Mouse (Mus musculus) lung, embryonic 16.5 days (tissue): ENCODE data around the gene Pnrc1. TPM values are rescaled to one million over a fixed set of nuclear protein-coding genes. Genes with fewer than 3 reads are reported as not detected.
"Not testable (repeated sequence)": the region's sequence is repeated elsewhere in the genome, so short reads cannot be mapped to it uniquely, and the experiment has no call there.

Source experiments
- ATAC-seq: fragments of 200-750 bp; cut with Nextera tagmentation; 2 replicates; pipeline ENCODE4 v1.8.0; 2017; ENCODE audit warnings: low read depth, mild to moderate bottlenecking, moderate library complexity
- H3K27ac ChIP-seq: fragments of 300-500 bp; sonication (generic); 2 replicates; pipeline ENCODE4 v1.5.1; 2014; ENCODE audit warnings: mild to moderate bottlenecking, control low read depth, low read length
- H3K27me3 ChIP-seq: fragments of 300-500 bp; sonication (generic); 2 replicates; pipeline ENCODE4 v1.6.1; 2014; ENCODE audit warnings: low read depth, low read length, mixed read lengths; ENCODE audit not compliant: control insufficient read depth, insufficient read depth
- H3K36me3 ChIP-seq: fragments of 300-500 bp; sonication (generic); 2 replicates; pipeline ENCODE4 v1.6.1; 2014; ENCODE audit warnings: low read length; ENCODE audit not compliant: control insufficient read depth, insufficient read depth
- H3K4me1 ChIP-seq: fragments of 300-500 bp; sonication (generic); replicated peaks from 2 replicates; pipeline ENCODE4 v1.6.1; 2014; ENCODE audit warnings: low read length, mixed read lengths; ENCODE audit not compliant: control insufficient read depth, insufficient read depth
- H3K4me2 ChIP-seq: fragments of 300-500 bp; sonication (generic); 2 replicates; pipeline ENCODE4 v1.6.1; 2014; ENCODE audit warnings: low read depth, low read length, control low read depth
- H3K4me3 ChIP-seq: fragments of 300-500 bp; sonication (generic); 2 replicates; pipeline ENCODE4 v1.5.1; 2014; ENCODE audit warnings: mild to moderate bottlenecking, low read length, control low read depth
- H3K9ac ChIP-seq: fragments of 300-500 bp; sonication (generic); 2 replicates; pipeline ENCODE4 v1.6.1; 2014; ENCODE audit warnings: low read length, control low read depth
- H3K9me3 ChIP-seq: fragments of 300-500 bp; sonication (generic); 2 replicates; pipeline ENCODE4 v1.6.1; 2016; ENCODE audit warnings: low read length; ENCODE audit not compliant: control insufficient read depth
- WGBS: fragments of 180-500 bp; shearing (Covaris S2); extraction: QIAGEN DNeasy Blood & Tissue Kit; methylation state at CpG from one replicate; pipeline ENCODE4 v1.1.7; 2014; 5-methylcytosine and 5-hydroxymethylcytosine counted together
- polyA plus RNA-seq: library from polyadenylated mRNA; unstranded; fragments of >200 nt; fragmentation: Nextera tagmentation; extraction: Ambion mirVana; gene quantifications from 2 replicates; pipeline ENCODE4 v1.2.1, GENCODE M21; 2015

Pnrc1 gene
- polyA plus RNA-seq = 108 and 118 TPM in 2 replicates

DNA sequence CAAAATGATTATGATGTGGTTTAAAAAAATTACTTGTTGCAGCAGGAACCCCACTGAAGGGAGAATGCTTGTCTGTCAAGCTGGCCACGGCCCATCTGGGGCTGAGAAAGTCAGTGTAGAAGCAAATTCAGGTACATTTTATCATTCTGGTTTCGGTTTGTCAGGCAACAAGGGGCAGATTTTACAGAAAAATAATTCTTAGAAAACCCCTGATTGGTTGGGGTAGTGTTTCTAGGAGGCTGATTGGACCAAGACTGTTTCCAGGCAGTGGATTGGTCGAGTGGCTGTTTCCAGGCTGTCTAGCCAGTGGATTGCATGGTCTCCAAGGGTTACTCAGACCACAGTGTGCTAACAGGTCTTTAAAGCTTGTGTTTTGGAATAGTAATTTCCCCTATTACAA, at the start of gene Pnrc1:
Gene Pnrc1 (minus strand): TSS at position 162 of the 400 bp plus-strand sequence.
- Histone ChIP-seq H3K4me1 (no peaks in the 10 kb centered on the region), H3K36me3 (no peaks in the 10 kb centered on the region), H3K4me3 (peak within 1 kb of the TSS; percentile 48), H3K4me2 (peak within 1 kb of the TSS; percentile 51), H3K9me3 (no peaks in the 10 kb centered on the region), H3K9ac (peak within 1 kb of the TSS; percentile 60), H3K27me3 (no peaks in the 10 kb centered on the region), H3K27ac (peak within 1 kb of the TSS; percentile 79)
- 29% methylated on average over 3 of the region's 3 CpGs for WGBS
- peak; percentile 98 for ATAC-seq

DNA sequence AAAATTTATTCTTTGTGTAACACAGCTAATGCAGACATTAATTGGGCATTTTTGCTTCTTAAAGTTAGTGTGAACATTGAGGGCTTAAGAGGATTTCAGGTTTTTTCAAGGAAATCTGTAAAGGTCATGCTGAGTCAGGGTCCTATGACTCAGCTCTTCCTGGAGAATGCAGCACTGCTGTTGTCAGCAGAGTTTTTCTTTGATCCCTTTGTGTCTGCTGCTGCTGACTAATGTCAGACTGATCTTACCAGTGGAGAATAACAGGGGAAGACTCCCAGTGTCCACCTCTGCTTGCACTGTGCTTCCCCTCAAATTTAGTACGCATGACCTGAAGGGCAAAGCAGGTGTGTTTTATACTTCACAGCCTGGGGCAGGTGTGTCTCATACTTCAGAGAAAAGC, 48.0 kb upstream of the Pnrc1 start:
- no peaks in the 10 kb centered on the region for H3K27me3 ChIP-seq
- no peak overlapping the region for H3K4me2 ChIP-seq
- ATAC-seq = no peak
- H3K4me3 ChIP-seq = no peak overlapping the region
- no peak overlapping the region for H3K27ac ChIP-seq
- H3K4me1 ChIP-seq = no peaks in the 10 kb centered on the region
- H3K9me3 ChIP-seq = no peaks in the 10 kb centered on the region
- WGBS = 97% methylated on average over 1 of the region's 1 CpGs
- peaks cover 9% of the 10 kb centered on the region; the same call in 1 of the 2 replicates for H3K36me3 ChIP-seq
- no peak overlapping the region for H3K9ac ChIP-seq

DNA sequence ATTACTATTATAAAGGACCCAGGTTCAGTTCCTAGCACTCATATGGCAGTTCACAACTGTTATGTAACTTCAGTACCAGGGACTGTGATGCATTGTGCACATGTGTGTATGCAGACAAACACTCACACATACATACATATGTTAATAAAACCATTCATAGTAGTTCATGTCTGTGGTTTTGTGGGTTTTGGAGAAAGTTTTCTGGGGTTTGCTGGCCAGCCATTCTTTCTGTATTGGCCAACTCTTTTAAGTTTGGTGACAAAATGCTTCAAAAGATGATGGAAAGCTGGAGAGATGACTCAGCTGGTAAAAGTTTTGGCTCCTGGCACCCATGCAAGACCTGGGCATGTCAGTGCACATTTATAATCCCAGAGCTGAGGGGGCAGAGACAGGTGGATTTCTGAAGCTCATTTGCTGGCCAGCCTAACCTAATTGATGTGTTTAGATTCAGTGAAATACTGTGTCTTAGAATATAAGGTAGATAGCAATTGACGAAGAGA, 43.0 kb upstream of the Pnrc1 start:
- Histone ChIP-seq H3K27me3 (no peaks in the 10 kb centered on the region), H3K9ac (no peak overlapping the region), H3K9me3 (no peaks in the 10 kb centered on the region), H3K4me3 (no peak overlapping the region), H3K4me2 (no peak overlapping the region), H3K27ac (no peak overlapping the region), H3K36me3 (peaks cover 19% of the 10 kb centered on the region; the same call in 1 of the 2 replicates), H3K4me1 (no peaks in the 10 kb centered on the region)
- WGBS = 89% methylated on average over 1 of the region's 1 CpGs
- ATAC-seq = no peak

DNA sequence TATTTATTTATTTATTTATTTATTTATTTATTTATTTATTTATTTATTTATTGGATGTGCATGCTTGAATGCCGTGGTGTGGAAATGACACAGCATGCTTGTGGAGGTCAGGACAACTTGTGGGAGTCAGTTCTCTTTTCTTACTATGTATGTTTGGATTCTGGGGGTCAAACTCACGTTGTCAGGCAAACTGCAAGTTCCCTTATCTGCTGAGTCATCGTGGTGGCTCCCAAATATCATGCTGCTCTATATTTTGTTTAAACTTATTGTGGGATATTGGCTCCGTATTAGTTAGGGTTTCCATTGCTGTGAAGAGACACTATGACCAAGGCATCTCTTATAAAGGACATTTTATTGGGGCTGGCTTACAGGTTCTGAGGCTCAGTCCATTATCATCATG, 41.2 kb upstream of the Pnrc1 start:
- no peak overlapping the region for H3K4me3 ChIP-seq
- no peaks in the 10 kb centered on the region for H3K4me1 ChIP-seq
- H3K36me3 ChIP-seq = peaks cover 21% of the 10 kb centered on the region; the same call in 1 of the 2 replicates
- H3K27me3 ChIP-seq = no peaks in the 10 kb centered on the region
- H3K4me2 ChIP-seq = no peak overlapping the region
- H3K9ac ChIP-seq = no peak overlapping the region
- no peak overlapping the region for H3K27ac ChIP-seq
- WGBS = 90% methylated on average over 4 of the region's 4 CpGs
- no peaks in the 10 kb centered on the region for H3K9me3 ChIP-seq
- no peak for ATAC-seq

DNA sequence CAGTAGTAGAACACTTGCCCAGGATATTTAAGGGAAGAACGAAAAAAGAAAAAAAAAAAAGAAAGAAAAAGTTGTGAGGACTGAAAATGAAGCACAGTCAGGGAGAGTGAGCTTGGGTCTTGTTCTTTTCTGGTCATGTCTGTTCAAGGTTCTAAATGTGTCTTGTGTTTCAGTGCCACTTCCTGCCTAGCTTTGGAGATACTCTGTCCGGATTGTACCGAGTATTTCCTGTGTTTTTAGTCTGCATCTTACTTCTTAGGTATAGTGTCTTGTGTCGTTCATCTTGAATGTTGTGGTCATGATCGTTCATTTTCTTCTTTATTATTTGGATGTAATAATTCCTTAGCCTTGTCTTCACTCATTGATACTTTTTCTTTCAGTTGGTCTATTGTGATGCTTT, 25.9 kb upstream of the Pnrc1 start:
- H3K4me2 ChIP-seq = no peak overlapping the region
- no peaks in the 10 kb centered on the region for H3K36me3 ChIP-seq
- no peak overlapping the region for H3K27ac ChIP-seq
- no peak overlapping the region for H3K4me3 ChIP-seq
- H3K27me3 ChIP-seq = no peaks in the 10 kb centered on the region
- WGBS = 80% methylated on average over 5 of the region's 5 CpGs
- H3K9ac ChIP-seq = no peak overlapping the region
- H3K9me3 ChIP-seq = no peaks in the 10 kb centered on the region
- ATAC-seq = no peak
- peaks cover 5% of the 10 kb centered on the region; the same call in 1 of the 2 replicates for H3K4me1 ChIP-seq

DNA sequence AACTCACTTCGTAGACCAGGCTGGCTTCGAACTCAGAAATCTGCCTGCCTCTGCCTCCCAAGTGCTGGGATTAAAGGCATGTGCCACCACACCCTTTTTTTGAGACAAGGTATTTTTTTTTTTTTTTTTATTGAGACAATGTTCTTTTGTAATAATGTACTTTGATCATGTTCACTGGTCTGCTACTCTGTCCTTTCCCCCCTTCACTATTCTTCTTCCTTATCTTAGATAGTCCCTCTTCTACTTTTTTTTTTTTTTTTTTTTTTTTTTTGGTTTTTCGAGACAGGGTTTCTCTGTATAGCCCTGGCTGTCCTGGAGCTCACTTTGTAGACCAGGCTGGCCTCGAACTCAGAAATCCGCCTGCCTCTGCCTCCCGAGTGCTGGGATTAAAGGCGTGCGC, 24.2 kb upstream of the Pnrc1 start:
- H3K9ac ChIP-seq, H3K27ac ChIP-seq, H3K4me2 ChIP-seq, H3K4me1 ChIP-seq, ATAC-seq, H3K36me3 ChIP-seq, H3K9me3 ChIP-seq, H3K27me3 ChIP-seq, H3K4me3 ChIP-seq: not testable (repeated sequence)
- WGBS = 97% methylated on average over 7 of the region's 8 CpGs

DNA sequence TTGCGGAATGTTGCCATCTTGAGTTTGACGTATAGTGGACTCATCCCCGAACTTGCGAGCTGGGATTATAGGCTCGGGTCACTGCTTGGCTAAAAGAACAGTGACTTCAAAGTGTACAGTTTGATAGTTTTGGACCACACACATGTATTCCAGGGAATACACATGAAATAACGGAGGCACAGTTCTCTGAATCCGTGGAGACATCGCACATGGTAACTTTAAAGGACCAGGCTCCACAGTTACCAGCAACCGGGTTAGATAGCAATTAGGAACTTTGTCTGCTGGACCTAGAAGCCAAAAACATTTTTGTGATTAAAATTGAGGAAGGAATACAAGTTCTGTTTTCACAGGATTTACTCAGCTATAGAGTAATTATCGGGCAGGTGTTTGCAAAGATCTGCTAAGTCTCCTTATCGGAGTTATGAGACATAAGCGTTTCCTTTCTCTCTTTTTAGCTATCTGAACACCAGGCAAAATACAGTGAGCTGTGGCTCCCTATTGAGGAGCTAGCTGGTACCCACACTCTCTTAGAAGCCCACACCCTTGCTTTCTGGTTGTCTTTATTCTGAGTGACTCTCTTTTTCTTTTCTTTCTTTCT, 21.0 kb upstream of the Pnrc1 start:
- Histone ChIP-seq H3K4me3 (peak overlapping the region; percentile 90), H3K27me3 (no peaks in the 10 kb centered on the region), H3K9ac (peak overlapping the region; percentile 87), H3K9me3 (no peaks in the 10 kb centered on the region), H3K4me2 (peak overlapping the region; percentile 55), H3K36me3 (no peaks in the 10 kb centered on the region), H3K4me1 (peaks cover 5% of the 10 kb centered on the region; the same call in 1 of the 2 replicates), H3K27ac (no peak overlapping the region)
- WGBS = 14% methylated on average over 12 of the region's 12 CpGs
- ATAC-seq = no peak

DNA sequence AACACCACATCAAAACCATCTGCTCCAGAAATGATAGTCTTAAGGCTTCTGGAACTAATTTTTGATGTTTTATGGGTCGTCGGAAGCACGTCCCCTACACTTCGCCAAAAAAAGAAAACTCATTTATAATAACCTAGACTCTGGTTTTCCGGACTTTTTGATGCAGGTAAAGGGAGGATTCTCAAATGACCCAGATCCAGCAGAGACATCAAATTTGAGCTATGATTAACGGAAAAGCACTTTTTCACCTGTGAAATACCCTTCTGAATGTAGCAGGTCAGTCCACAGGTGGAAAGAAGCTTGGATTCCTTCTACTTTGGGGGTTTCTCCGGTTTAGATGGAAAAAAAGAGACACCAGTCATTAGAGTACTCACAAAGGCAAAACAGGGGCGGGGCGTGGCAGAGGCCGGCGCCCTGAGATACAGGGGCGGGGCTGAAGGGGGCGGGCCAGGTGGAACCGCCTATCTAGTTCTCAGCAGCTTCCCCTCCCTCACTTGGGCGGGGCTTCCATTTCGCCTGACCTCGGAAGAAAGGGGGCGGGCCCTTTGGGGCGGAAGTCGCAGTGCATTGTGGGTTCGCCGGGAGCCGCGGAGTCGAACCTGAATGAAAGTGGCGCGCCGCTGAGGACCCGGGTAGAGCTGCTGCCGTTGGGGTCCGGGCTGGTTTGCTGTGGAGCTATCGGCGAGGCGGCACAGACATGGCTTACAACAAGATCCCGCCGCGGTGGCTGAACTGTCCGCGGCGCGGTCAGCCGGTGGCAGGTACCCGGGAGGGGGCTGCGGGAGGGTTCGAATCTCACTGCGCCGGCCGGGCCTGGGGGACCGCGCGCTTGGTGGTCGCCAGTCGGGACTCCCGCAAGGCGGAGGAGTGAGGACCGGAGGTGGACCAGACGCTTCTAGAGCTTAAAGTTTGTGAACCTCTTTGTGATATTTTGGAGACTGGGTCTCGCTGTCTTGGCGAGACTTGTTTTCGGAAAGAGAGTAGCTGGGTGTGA, 20.1 kb upstream of the Pnrc1 start, which contains the start of gene Rngtt:
Gene Rngtt (plus strand): TSS at position 548 of the 994 bp plus-strand sequence.
- H3K4me3 ChIP-seq = peak within 1 kb of the TSS; percentile 90
- H3K36me3 ChIP-seq = no peaks in the 10 kb centered on the region
- peaks cover 5% of the 10 kb centered on the region; the same call in 1 of the 2 replicates for H3K4me1 ChIP-seq
- 3% methylated on average over 59 of the region's 60 CpGs for WGBS
- H3K27ac ChIP-seq = peak within 1 kb of the TSS; percentile 45; the same call in 1 of the 2 replicates
- ATAC-seq = peak; percentile 98
- peak within 1 kb of the TSS; percentile 70 for H3K4me2 ChIP-seq
- H3K27me3 ChIP-seq = no peaks in the 10 kb centered on the region
- peak within 1 kb of the TSS; percentile 87 for H3K9ac ChIP-seq
- H3K9me3 ChIP-seq = no peaks in the 10 kb centered on the region

DNA sequence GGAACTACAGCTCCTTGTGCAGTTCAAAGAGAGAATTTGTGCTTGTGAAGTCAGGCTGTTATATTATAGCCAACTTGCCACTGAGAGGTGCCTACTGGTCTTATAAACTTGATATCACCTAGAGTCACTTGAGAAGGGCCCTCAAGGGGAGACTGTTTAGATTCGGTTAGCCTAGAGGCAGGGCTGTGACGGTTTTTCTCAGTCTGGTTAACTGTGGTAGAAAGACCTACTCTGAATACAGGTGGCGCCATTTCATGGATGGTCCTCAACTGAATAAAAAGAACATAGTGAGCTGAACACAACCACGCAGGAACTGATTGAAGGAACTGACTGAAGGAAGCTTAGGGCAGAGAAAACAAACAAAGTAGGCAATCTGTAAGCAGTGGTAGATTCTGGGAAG, 17.2 kb upstream of the Pnrc1 start:
- Histone ChIP-seq H3K36me3 (no peaks in the 10 kb centered on the region), H3K27me3 (no peaks in the 10 kb centered on the region), H3K9me3 (peaks cover 3% of the 10 kb centered on the region; the same call in 1 of the 2 replicates), H3K27ac (no peak overlapping the region), H3K4me2 (no peak overlapping the region), H3K4me3 (no peak overlapping the region), H3K9ac (no peak overlapping the region), H3K4me1 (peaks cover 5% of the 10 kb centered on the region; the same call in 1 of the 2 replicates)
- 56% methylated on average over 4 of the region's 4 CpGs for WGBS
- ATAC-seq = no peak
